Mouse (Mus musculus) kidney, adult 2 months (tissue): ENCODE measurements around the gene Hmgxb4. TPM values are rescaled to one million over a fixed set of nuclear protein-coding genes. Genes with fewer than 3 reads are reported as not detected.
A peak's percentile ranks its signal among the peaks of the same experiment; 100 is the strongest.

Experiments
- DNase-seq: peaks from one replicate; pipeline ENCODE4 v3.0.0; 2021
- H3K27ac ChIP-seq: fragments of 200-500 bp; 2 replicates; pipeline ENCODE4 v1.5.1; 2012; ENCODE audit warnings: low read depth, low read length, control low read depth, inconsistent platforms; ENCODE audit not compliant: insufficient read depth
- H3K27me3 ChIP-seq: fragments of 200-500 bp; replicated peaks from 2 replicates; pipeline ENCODE4 v1.6.1; 2012; ENCODE audit warnings: mild to moderate bottlenecking, moderate library complexity, low read length, inconsistent platforms; ENCODE audit not compliant: control insufficient read depth, insufficient read depth
- H3K36me3 ChIP-seq: fragments of 200-500 bp; 2 replicates; pipeline ENCODE4 v1.6.1; 2012; ENCODE audit warnings: mild to moderate bottlenecking, moderate library complexity, low read length, inconsistent platforms; ENCODE audit not compliant: control insufficient read depth, insufficient read depth
- H3K4me1 ChIP-seq: fragments of 200-500 bp; 2 replicates; pipeline ENCODE4 v1.6.1; 2011; ENCODE audit warnings: low read length; ENCODE audit not compliant: control insufficient read depth, insufficient read depth
- H3K4me3 ChIP-seq: fragments of 200-500 bp; 2 replicates; pipeline ENCODE4 v1.5.1; 2011; ENCODE audit warnings: mild to moderate bottlenecking, low read depth, low read length, control low read depth; ENCODE audit not compliant: insufficient read depth
- CTCF ChIP-seq: fragments of 200-500 bp; conservative IDR thresholded peaks from 2 replicates; pipeline ENCODE4 v1.5.1; 2011; ENCODE audit warnings: low read depth, mild to moderate bottlenecking, control low read depth, low read length, moderate library complexity, mixed read lengths; ENCODE audit not compliant: insufficient read depth, insufficient read length
- POLR2A ChIP-seq: fragments of 200-500 bp; IDR thresholded peaks from one replicate; pipeline ENCODE4 v1.6.1; 2011; ENCODE audit warnings: low read depth, low read length, control low read depth
- WGBS: fragments of 180-500 bp; shearing (Covaris S2); methylation state at CpG from one replicate; pipeline ENCODE4 v1.1.7; 2018; 5-methylcytosine and 5-hydroxymethylcytosine counted together
- polyA plus RNA-seq: library from polyadenylated mRNA; depleted of rRNA; stranded (reverse); fragments of >200 nt; gene quantifications from 2 replicates; pipeline ENCODE4 v1.2.3, GENCODE M21; 2012

Gene Hmgxb4
- polyA plus RNA-seq, 1 experiment = 13.3 TPM

DNA sequence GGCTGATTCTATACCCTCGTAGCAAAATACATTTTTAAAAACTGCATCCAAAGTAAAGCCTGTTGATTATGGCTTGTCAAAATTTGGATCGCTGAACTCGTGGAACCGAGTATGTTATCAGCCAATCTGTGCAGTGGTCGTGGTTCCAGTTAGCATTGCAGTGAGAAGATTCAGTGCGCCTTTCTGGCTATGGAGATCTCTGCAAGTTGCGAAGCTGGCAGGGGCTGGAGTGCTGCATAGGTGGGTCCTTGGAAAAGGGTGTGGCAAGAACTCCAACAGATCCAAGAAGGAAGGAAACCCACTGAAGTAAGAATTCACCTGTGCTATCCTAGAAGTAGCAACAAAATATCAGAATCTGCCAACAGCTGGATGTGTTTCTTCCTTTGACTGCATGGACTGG, 1.4 kb downstream of the Hmgxb4 start:
- 8% methylated on average over 7 of the region's 7 CpGs for WGBS
- H3K27ac ChIP-seq = no peak overlapping the region
- peaks cover 4% of the 10 kb centered on the region for H3K4me1 ChIP-seq
- peak; percentile 8 for DNase-seq
- peak overlapping the region; percentile 51; the same call in 1 of the 2 replicates for H3K4me3 ChIP-seq
- TF ChIP-seq POLR2A (no peak), CTCF (no peak)
- no peaks in the 10 kb centered on the region for H3K27me3 ChIP-seq
- no peaks in the 10 kb centered on the region; the same call in 1 of the 2 replicates for H3K36me3 ChIP-seq

DNA sequence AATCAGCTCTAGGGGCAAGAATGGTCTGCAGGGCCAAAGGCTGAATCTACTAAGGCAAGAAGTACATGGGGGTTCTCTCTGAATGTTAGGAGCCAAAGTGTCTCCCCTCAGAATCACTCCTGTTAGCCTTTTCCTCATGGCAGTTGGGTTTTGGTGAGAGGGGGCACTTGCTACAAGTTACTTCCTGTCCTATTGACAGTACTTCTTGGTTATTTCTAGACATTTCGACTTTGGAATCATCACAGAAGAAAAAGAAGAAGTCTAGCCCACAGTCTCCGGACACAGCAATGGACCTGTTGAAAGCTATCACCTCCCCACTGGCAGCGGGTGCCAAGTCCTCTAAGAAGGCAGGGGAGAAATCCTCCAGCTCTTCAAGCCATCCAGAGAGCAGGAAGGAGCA, 7.3 kb downstream of the Hmgxb4 start:
- TF ChIP-seq CTCF = no peak
- TF ChIP-seq POLR2A = no peak
- no peak overlapping the region for H3K4me3 ChIP-seq
- DNase-seq = no peak
- H3K27ac ChIP-seq = no peak overlapping the region
- no peaks in the 10 kb centered on the region; the same call in none of the 2 replicates for H3K36me3 ChIP-seq
- whole genome bisulfite sequencing = 87% methylated on average over 3 of the region's 3 CpGs
- H3K27me3 ChIP-seq = no peaks in the 10 kb centered on the region
- no peaks in the 10 kb centered on the region for H3K4me1 ChIP-seq

GRCm38 (mm10) chr8:75008826-75009225, 15.7 kb downstream of the Hmgxb4 start:
- H3K27me3 ChIP-seq = no peaks in the 10 kb centered on the region
- no peaks in the 10 kb centered on the region for H3K36me3 ChIP-seq
- H3K4me3 ChIP-seq = no peak overlapping the region
- 84% methylated on average over 2 of the region's 2 CpGs for WGBS
- DNase-seq = no peak
- TF ChIP-seq POLR2A = no peak
- no peak for TF ChIP-seq CTCF
- no peaks in the 10 kb centered on the region for H3K4me1 ChIP-seq
- no peak overlapping the region for H3K27ac ChIP-seq

DNA sequence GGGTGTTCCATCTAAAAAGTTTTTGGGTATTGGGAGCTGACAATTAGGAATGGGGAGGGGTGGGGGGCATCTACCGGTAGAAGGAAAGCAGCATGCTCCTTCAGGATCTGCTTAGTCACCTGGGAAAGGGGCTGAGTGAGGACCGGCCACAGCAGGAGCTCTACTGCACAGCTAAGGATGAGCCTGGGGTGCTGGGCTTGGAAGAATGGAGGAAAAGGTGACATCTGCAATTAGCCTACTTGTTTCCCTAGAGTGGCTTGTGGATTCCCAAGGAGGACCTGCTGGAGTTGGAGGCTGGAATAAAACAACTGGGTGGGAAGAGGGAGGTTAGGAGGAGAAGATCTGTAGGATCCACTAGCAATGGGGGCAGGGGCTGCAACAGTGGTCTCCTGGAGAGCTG, 20.4 kb downstream of the Hmgxb4 start:
- no peak overlapping the region for H3K27ac ChIP-seq
- 57% methylated on average over 2 of the region's 2 CpGs for WGBS
- DNase-seq = no peak

GRCm38 (mm10) chr8:75013964-75014363, 20.8 kb downstream of the Hmgxb4 start:
- TF ChIP-seq POLR2A (no peak), CTCF (no peak)
- no peak overlapping the region for H3K27ac ChIP-seq
- 69% methylated on average over 3 of the region's 3 CpGs for WGBS

More for the DNA sequence above, 20.4 kb downstream of the Hmgxb4 start:
- peaks cover 8% of the 10 kb centered on the region; the same call in 1 of the 2 replicates for H3K4me1 ChIP-seq
- TF ChIP-seq CTCF (no peak), POLR2A (no peak)
- no peaks in the 10 kb centered on the region for H3K27me3 ChIP-seq
- no peaks in the 10 kb centered on the region for H3K36me3 ChIP-seq
- H3K4me3 ChIP-seq = no peak overlapping the region

DNA sequence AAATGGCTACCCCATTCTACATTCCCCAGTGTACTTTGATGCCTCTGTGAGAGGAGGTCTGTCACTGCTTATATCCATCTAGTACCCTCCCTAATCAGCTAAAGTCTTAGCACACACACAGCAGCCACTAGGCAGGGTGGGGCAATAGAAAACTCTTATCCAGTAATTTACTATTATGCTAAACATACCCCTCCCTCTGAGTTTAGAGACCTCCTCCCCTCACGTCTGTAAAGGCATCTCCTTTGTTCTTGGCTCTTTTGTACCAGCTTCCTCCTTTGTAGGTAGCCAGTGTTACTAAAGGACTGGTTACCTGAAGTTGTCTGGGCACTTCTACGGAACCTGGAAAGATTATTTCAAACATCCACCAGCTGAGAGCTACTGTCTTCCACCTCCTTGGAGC, 22.8 kb downstream of the Hmgxb4 start:
- no peaks in the 10 kb centered on the region for H3K36me3 ChIP-seq
- H3K27ac ChIP-seq = no peak overlapping the region
- TF ChIP-seq CTCF (no peak), POLR2A (no peak)
- H3K27me3 ChIP-seq = no peaks in the 10 kb centered on the region
- WGBS = 67% methylated on average over 2 of the region's 2 CpGs
- H3K4me1 ChIP-seq = peaks cover 17% of the 10 kb centered on the region; the same call in 1 of the 2 replicates
- DNase-seq = no peak
- no peak overlapping the region for H3K4me3 ChIP-seq

More at GRCm38 (mm10) chr8:75013964-75014363, 20.8 kb downstream of the Hmgxb4 start:
- Histone ChIP-seq H3K4me3 (no peak overlapping the region), H3K36me3 (no peaks in the 10 kb centered on the region), H3K4me1 (peaks cover 12% of the 10 kb centered on the region; the same call in 1 of the 2 replicates), H3K27me3 (no peaks in the 10 kb centered on the region)
- DNase-seq = no peak

GRCm38 (mm10) chr8:75016422-75016821, 23.3 kb downstream of the Hmgxb4 start:
- H3K27me3 ChIP-seq = no peaks in the 10 kb centered on the region
- H3K4me1 ChIP-seq = peaks cover 17% of the 10 kb centered on the region; the same call in 1 of the 2 replicates

More at GRCm38 (mm10) chr8:75016422-75016821, 23.3 kb downstream of the Hmgxb4 start:
- no peak for DNase-seq
- Histone ChIP-seq H3K4me3 (no peak overlapping the region), H3K36me3 (no peaks in the 10 kb centered on the region; the same call in 1 of the 2 replicates), H3K27ac (no peak overlapping the region)
- no peak for TF ChIP-seq CTCF
- no peak for TF ChIP-seq POLR2A
- WGBS = 78% methylated on average over 1 of the region's 1 CpGs
